Mouse (Mus musculus): ENCODE measurements around the gene Auts2.

DNA sequence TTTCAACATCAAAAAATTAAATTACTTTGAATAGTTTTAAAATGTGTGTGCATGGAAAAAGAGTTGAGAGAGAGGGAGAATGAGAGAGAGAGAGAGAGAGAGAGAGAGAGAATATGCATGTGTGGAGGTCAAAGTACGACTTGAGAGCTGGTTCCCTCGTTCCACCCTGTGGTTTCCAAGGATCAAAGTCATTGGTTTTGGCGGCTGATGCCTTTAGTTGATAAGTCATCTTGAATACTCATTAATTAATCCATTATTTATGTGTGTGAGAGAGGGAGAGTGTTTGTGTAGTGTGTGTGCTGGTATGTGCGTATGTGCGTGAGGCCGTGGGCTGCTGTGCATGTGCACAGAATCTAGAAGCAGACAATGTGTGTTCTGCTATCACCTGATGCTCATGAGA is 898.8 kb downstream of the Auts2 start:
- TF ChIP-seq POLR2A (IDR thresholded peaks at IDR 0.05; ENCODE audit: borderline replicate concordance, extremely low read depth, low read depth, low read length) (no peak), CTCF (IDR thresholded peaks at IDR 0.05; ENCODE audit: insufficient read depth, low read length) (no peak)

Measured in lung, adult 2 months (tissue).